Mouse (Mus musculus) heart, embryonic 11.5 days (tissue): ENCODE measurements around the gene Plekha3. TPM values are rescaled to one million over a fixed set of nuclear protein-coding genes. Genes with fewer than 3 reads are reported as not detected.

Experiments used
- ATAC-seq: fragments of 200-750 bp; cut with Nextera tagmentation; replicated peaks from 2 replicates; pipeline ENCODE4 v1.8.0; 2017; ENCODE audit warnings: moderate library complexity; ENCODE audit not compliant: insufficient number of reproducible peaks, low FRiP score, low TSS enrichment
- H3K27ac ChIP-seq: fragments of 300-500 bp; sonication (generic); 2 replicates; pipeline ENCODE4 v1.5.1; 2014; ENCODE audit warnings: mild to moderate bottlenecking, low read depth, low read length
- H3K27me3 ChIP-seq: fragments of 300-500 bp; sonication (generic); 2 replicates; pipeline ENCODE4 v1.6.1; 2014; ENCODE audit warnings: mild to moderate bottlenecking, low read length, mixed read lengths; ENCODE audit not compliant: control insufficient read depth, insufficient read depth
- H3K36me3 ChIP-seq: fragments of 300-500 bp; sonication (generic); 2 replicates; pipeline ENCODE4 v1.6.1; 2014; ENCODE audit warnings: mild to moderate bottlenecking, low read length, moderate library complexity, mixed read lengths; ENCODE audit not compliant: control insufficient read depth, insufficient read depth
- H3K4me1 ChIP-seq: fragments of 300-500 bp; sonication (generic); 2 replicates; pipeline ENCODE4 v1.6.1; 2014; ENCODE audit warnings: low read length; ENCODE audit not compliant: control insufficient read depth, insufficient read depth
- H3K4me2 ChIP-seq: fragments of 300-500 bp; sonication (generic); 2 replicates; pipeline ENCODE4 v1.6.1; 2014; ENCODE audit warnings: mild to moderate bottlenecking, moderate library complexity
- H3K4me3 ChIP-seq: fragments of 300-500 bp; sonication (generic); 2 replicates; pipeline ENCODE4 v1.5.1; 2014; ENCODE audit warnings: low read depth, low read length
- H3K9ac ChIP-seq: fragments of 300-500 bp; sonication (generic); 2 replicates; pipeline ENCODE4 v1.6.1; 2014; ENCODE audit warnings: mild to moderate bottlenecking, low read depth, low read length, moderate library complexity
- H3K9me3 ChIP-seq: fragments of 300-500 bp; sonication (generic); replicated peaks from 2 replicates; pipeline ENCODE4 v1.6.1; 2016; ENCODE audit warnings: low read length; ENCODE audit not compliant: control insufficient read depth
- WGBS: fragments of 180-500 bp; shearing (Covaris S2); extraction: QIAGEN DNeasy Blood & Tissue Kit; methylation state at CpG from one replicate; pipeline ENCODE4 v1.1.7; 2014; ENCODE audit not compliant: insufficient replicate concordance; 5-methylcytosine and 5-hydroxymethylcytosine counted together
- polyA plus RNA-seq: library from polyadenylated mRNA; unstranded; fragments of >200 nt; fragmentation: Nextera tagmentation; extraction: Ambion mirVana; gene quantifications from 2 replicates; pipeline ENCODE4 v1.2.1, GENCODE M21; 2014

Plekha3 gene
- polyA plus RNA-seq, 1 experiment from 2014 or later: 11.5 TPM

DNA sequence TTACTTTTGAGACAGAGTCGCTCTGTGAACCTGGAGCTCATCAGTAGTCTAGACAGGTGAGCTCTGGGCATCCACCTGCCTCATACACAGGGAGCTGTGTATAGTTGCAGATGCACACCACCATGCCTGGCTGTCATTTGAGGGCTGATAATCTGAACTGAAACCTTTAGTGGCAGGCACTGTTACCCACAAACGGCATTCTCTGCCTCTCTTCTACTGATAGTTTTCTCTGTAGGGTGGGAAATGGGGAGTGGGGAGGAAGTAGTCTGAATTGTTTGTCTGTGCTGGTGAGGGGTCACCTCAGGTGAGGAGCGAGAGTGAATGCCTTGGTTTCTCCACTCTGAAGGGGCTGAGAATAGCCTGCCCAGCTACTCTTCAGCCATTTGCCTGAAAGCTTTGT, 12.5 kb downstream of the Plekha3 start:
- H3K4me2 ChIP-seq: no peak overlapping the region
- H3K9me3 ChIP-seq: no peaks in the 10 kb centered on the region
- no peak overlapping the region for H3K9ac ChIP-seq
- no peak for ATAC-seq
- WGBS: 57% methylated on average over 3 of the region's 3 CpGs
- H3K4me3 ChIP-seq: no peak overlapping the region
- peaks cover 8% of the 10 kb centered on the region for H3K36me3 ChIP-seq
- no peaks in the 10 kb centered on the region for H3K27me3 ChIP-seq
- no peak overlapping the region for H3K27ac ChIP-seq
- H3K4me1 ChIP-seq: peaks cover 11% of the 10 kb centered on the region

DNA sequence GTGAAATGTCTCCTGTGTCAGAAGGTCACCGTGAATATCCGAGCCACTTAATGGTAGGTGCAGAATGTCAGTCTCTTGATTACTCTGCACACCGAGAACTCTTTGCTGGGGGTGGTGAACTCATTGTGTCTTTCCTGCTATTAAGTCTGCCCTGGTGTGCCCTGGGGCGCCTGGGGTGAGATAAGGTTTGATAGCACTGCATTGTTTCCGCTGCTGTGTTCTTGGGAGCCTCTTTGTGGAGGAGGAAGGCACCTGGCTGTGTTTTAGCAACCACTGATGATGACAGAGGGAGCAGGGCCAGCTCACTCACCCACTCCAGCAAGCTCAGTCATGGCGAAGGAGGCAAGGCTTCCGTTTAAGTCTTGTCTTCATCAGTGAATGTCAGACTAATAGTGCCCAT, 13.1 kb downstream of the Plekha3 start:
- H3K4me3 ChIP-seq: no peak overlapping the region
- H3K4me1 ChIP-seq: peaks cover 11% of the 10 kb centered on the region
- no peaks in the 10 kb centered on the region for H3K9me3 ChIP-seq
- ATAC-seq: no peak
- H3K9ac ChIP-seq: no peak overlapping the region
- H3K27me3 ChIP-seq: no peaks in the 10 kb centered on the region
- H3K27ac ChIP-seq: 0 out of 2 replicates have a peak overlapping the region, but pooled peaks have one; percentile 22
- 23% methylated on average over 7 of the region's 7 CpGs for WGBS
- no peak overlapping the region for H3K4me2 ChIP-seq
- peaks cover 9% of the 10 kb centered on the region for H3K36me3 ChIP-seq

DNA sequence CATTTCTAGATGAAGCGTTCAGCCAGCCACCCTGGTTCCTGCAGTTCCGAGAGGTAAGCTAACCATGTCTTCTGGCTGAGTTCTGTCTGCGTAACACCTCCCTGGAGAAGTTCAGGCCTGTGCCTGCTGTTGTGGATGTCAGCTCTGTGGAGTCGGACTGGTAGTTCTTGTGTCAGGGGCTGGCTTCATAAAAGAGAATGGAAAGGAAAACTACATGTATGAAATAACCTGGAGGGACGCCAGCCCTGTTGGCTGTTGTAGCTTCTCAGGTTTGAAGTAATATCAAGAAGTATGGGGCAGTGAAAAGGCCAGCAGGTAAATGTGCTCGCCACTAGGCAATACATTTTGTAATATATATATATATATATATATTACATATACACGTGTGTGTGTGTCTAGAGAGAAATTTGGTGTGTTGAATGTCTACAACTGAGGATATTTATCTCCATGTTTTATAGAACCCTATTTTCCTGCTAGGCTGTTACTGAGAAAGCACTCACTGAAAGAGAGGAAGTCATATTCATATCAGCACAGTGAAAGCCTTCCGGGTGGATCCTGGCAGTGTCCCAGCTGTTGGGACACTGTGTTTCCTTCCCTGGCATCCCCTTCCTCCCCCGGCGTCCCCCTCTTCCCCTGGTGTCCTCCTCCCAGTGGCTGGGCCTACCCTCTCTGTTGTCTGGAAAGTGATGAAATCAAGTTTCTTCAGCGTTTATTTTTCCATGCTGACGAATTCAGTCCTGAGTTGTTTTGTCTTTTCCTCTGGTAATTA, 15.5 kb downstream of the Plekha3 start:
- H3K9ac ChIP-seq: no peak overlapping the region
- H3K9me3 ChIP-seq: no peaks in the 10 kb centered on the region
- peaks cover 11% of the 10 kb centered on the region for H3K4me1 ChIP-seq
- H3K27ac ChIP-seq: no peak overlapping the region
- H3K27me3 ChIP-seq: no peaks in the 10 kb centered on the region
- H3K36me3 ChIP-seq: peaks cover 5% of the 10 kb centered on the region
- 0 out of 2 replicates have a peak, but pooled peaks have one; percentile 52 for ATAC-seq
- no peak overlapping the region for H3K4me3 ChIP-seq
- no peak overlapping the region for H3K4me2 ChIP-seq
- 73% methylated on average over 12 of the region's 12 CpGs for WGBS

DNA sequence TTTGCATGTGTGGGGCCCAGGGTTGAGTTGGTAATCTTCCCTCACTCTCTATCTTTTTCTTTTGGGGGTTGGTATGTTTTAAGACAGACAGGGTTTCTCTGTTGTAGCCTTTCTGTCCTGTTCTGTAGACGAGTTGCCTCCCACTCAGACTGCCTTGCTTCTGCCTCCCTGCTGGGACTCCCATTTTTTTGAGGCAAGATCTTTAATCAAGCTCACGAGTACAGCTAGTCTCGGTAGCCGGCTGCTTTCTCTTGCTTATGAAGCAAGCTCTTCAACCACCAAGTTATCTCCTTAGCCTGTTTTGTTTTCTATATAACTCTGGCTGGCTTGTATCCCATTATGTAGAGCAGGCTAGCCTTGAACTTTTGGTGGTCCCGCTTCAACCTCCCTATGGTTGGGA, 18.7 kb downstream of the Plekha3 start:
- H3K9ac ChIP-seq: no peak overlapping the region
- WGBS: 72% methylated on average over 5 of the region's 5 CpGs
- H3K4me1 ChIP-seq: no peaks in the 10 kb centered on the region

DNA sequence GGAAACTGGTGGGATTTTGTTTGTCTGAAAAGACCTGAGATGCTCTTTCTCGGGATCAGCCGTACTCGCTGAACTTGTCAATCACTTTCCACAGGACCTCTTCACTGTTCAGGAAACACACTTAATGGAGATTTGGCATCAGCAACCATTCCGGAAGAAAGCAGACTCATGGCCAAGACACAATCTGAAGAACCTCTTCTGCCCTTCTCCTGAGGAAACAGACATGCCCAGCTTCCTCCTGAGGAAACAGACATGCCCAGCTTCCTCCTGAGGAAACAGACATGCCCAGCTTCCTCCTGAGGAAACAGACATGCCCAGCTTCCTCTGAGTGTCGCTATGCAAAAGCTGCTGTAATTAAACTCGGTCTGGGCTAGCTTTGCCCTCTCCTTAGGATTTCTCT, 20.2 kb downstream of the Plekha3 start:
- Histone ChIP-seq H3K27ac (no peak overlapping the region), H3K4me1 (no peaks in the 10 kb centered on the region), H3K4me3 (no peak overlapping the region), H3K9ac (no peak overlapping the region), H3K27me3 (no peaks in the 10 kb centered on the region), H3K36me3 (peaks cover 3% of the 10 kb centered on the region), H3K4me2 (no peak overlapping the region), H3K9me3 (no peaks in the 10 kb centered on the region)
- 71% methylated on average over 6 of the region's 6 CpGs for WGBS
- ATAC-seq: no peak

More for the DNA sequence above, 18.7 kb downstream of the Plekha3 start:
- H3K9me3 ChIP-seq: no peaks in the 10 kb centered on the region
- H3K27me3 ChIP-seq: no peaks in the 10 kb centered on the region
- no peak for ATAC-seq
- H3K27ac ChIP-seq: no peak overlapping the region
- H3K4me3 ChIP-seq: no peak overlapping the region
- H3K4me2 ChIP-seq: no peak overlapping the region
- peaks cover 3% of the 10 kb centered on the region for H3K36me3 ChIP-seq

DNA sequence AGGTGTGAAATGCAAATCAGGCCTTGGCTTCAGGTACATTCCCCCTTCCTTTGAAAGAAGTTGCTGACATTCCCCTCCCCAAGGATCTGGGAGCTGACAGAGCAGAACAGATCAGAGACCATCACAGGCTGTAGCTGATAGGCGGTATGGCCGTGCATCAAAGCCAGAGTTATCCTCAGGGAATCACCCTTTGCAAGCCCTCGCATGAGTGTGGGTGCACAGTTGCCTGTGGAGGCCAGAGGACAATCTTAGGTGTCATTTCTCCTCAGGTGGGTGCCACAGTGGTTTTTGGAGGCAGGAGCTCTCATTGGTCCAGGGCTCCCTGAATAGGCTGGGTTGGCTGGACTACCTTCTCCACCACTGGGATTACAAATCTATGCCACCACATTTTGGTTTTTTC, 27.1 kb downstream of the Plekha3 start:
- no peak overlapping the region for H3K4me3 ChIP-seq
- H3K9me3 ChIP-seq: no peaks in the 10 kb centered on the region
- no peak overlapping the region for H3K9ac ChIP-seq
- H3K27me3 ChIP-seq: no peaks in the 10 kb centered on the region
- ATAC-seq: no peak
- H3K4me2 ChIP-seq: no peak overlapping the region
- peaks cover 18% of the 10 kb centered on the region; the same call in 1 of the 2 replicates for H3K36me3 ChIP-seq
- H3K27ac ChIP-seq: no peak overlapping the region
- H3K4me1 ChIP-seq: no peaks in the 10 kb centered on the region
- 83% methylated on average over 3 of the region's 3 CpGs for WGBS

DNA sequence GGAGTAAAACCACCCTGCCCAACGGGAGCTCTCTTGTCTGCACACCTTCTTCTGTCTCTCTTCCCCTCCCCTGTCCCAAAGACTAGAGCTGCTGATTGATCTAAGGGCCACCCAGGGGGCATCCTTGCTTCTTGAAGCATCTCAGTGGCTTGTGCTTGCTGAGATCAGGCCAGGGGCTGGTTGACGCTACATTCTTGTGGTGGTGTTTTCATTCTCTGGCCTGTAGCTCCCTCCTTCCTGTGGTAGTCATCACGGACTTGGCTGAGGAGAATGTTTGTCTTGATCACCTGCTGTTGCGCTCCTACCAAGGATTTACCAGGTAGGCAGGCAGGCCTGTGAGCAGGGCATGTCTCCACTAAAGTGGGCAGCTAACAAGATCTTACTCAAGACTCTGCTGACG, 27.7 kb downstream of the Plekha3 start:
- WGBS: 70% methylated on average over 5 of the region's 5 CpGs
- Histone ChIP-seq H3K27me3 (no peaks in the 10 kb centered on the region), H3K36me3 (peaks cover 18% of the 10 kb centered on the region; the same call in 1 of the 2 replicates), H3K9me3 (no peaks in the 10 kb centered on the region), H3K4me3 (no peak overlapping the region), H3K4me1 (no peaks in the 10 kb centered on the region), H3K27ac (no peak overlapping the region), H3K9ac (no peak overlapping the region), H3K4me2 (no peak overlapping the region)
- no peak for ATAC-seq

DNA sequence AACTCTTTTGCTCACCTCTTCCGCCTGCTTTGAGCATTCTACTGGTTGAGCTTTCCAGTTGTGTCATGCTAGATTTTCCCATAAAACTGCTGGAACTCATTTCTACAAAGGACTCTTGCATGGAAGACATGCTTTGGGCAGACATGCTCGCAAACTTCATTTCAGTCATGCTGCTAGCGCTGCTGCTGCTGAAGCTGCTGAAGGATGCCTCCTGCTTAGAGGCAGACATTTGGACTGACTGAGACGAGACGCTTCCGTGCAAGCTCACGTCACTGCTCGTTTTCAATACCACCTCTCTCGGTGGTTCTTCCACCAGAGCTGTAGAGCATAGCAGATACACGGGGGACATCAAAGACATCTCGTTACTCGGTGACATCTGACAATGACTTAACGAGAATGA, 30.6 kb downstream of the Plekha3 start:
- no peak for ATAC-seq
- Histone ChIP-seq H3K9me3 (no peaks in the 10 kb centered on the region), H3K36me3 (peaks cover 34% of the 10 kb centered on the region)

DNA sequence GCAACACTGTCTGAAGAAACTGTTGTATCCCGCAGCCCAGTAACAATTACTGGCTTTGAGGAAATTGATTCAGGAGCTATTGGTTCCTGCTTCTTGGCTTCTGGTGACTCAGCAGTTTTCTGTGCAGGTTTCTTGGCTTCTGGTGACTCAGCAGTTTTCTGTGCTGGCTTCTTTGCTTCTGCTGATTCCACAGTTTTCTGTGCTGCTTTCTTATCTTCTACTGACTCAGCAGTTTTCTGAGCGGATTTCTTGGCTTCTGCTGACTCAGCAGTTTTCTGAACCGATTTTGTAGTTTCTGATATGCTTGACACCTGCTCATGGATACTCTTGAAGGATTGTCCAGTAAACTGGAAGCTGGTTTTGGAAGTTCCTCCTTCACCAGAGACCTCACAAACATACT, 33.4 kb downstream of the Plekha3 start:
- 72% methylated on average over 3 of the region's 3 CpGs for WGBS
- no peak overlapping the region for H3K9ac ChIP-seq
- H3K27ac ChIP-seq: no peak overlapping the region
- H3K4me1 ChIP-seq: no peaks in the 10 kb centered on the region
- ATAC-seq: no peak
- H3K27me3 ChIP-seq: no peaks in the 10 kb centered on the region
- no peaks in the 10 kb centered on the region for H3K9me3 ChIP-seq
- H3K4me2 ChIP-seq: no peak overlapping the region
- no peak overlapping the region for H3K4me3 ChIP-seq
- H3K36me3 ChIP-seq: peaks cover 47% of the 10 kb centered on the region

More for the DNA sequence above, 30.6 kb downstream of the Plekha3 start:
- H3K4me3 ChIP-seq: no peak overlapping the region
- no peaks in the 10 kb centered on the region for H3K27me3 ChIP-seq
- H3K4me1 ChIP-seq: no peaks in the 10 kb centered on the region
- 88% methylated on average over 13 of the region's 13 CpGs for WGBS
- H3K9ac ChIP-seq: no peak overlapping the region
- H3K4me2 ChIP-seq: no peak overlapping the region
- H3K27ac ChIP-seq: no peak overlapping the region
